Mouse (Mus musculus): Measurements from ENCODE around the gene Sf3a1.

DNA sequence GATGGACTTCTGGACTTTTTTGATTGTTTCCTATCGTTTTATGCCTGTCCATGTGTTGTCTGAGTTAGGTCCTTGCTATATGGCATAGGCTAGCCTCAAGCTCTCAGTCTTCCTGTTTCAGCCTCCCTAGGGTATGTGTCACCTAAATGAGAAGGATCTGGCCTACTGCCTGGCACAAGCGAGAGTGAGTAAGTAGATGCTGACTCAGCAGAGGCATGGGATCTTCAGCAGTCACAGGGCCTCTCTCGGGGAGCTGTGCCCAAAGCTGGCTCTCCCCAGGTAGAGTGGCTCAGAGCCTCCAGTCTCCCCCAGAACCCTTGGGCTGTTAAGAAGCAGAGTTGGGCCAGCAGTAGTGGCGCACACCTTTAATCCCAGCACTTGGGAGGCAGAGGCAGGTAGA is 17.8 kb upstream of the Sf3a1 start:
- TF ChIP-seq CTCF (IDR thresholded peaks at IDR 0.05; ENCODE audit: insufficient read depth, low read depth, low read length): no peak
- TF ChIP-seq POLR2A (IDR thresholded peaks at IDR 0.05; ENCODE audit: insufficient read depth, low read depth, low read length): no peak

Data from olfactory bulb, adult 2 months (tissue).